Mouse (Mus musculus) hindbrain, embryonic 13.5 days (tissue): Measurements from ENCODE around the gene Ptprcap. TPM values are rescaled to one million over a fixed set of nuclear protein-coding genes. Genes with fewer than 3 reads are reported as not detected.

ENCODE experiments used
- ATAC-seq: fragments of 200-750 bp; cut with Nextera tagmentation; 2 replicates; pipeline ENCODE4 v1.8.0; 2017; ENCODE audit warnings: moderate TSS enrichment; ENCODE audit not compliant: low FRiP score
- H3K27ac ChIP-seq: fragments of 300-500 bp; sonication (generic); 2 replicates; pipeline ENCODE4 v1.5.1; 2015; ENCODE audit warnings: inconsistent platforms, mild to moderate bottlenecking, moderate library complexity
- H3K27me3 ChIP-seq: fragments of 300-500 bp; sonication (generic); 2 replicates; pipeline ENCODE4 v1.6.1; 2015; ENCODE audit warnings: mild to moderate bottlenecking, inconsistent platforms
- H3K36me3 ChIP-seq: fragments of 300-500 bp; sonication (generic); 2 replicates; pipeline ENCODE4 v1.6.1; 2015; ENCODE audit warnings: mild to moderate bottlenecking, inconsistent platforms
- H3K4me1 ChIP-seq: fragments of 300-500 bp; sonication (generic); replicated peaks from 2 replicates; pipeline ENCODE4 v1.6.1; 2015; ENCODE audit warnings: inconsistent platforms
- H3K4me2 ChIP-seq: fragments of 300-500 bp; sonication (generic); 2 replicates; pipeline ENCODE4 v1.6.1; 2015; ENCODE audit warnings: inconsistent platforms, mild to moderate bottlenecking, moderate library complexity
- H3K4me3 ChIP-seq: fragments of 300-500 bp; sonication (generic); 2 replicates; pipeline ENCODE4 v1.5.1; 2015; ENCODE audit warnings: mild to moderate bottlenecking, inconsistent platforms
- H3K9ac ChIP-seq: fragments of 300-500 bp; sonication (generic); 2 replicates; pipeline ENCODE4 v1.6.1; 2015; ENCODE audit warnings: mild to moderate bottlenecking, inconsistent platforms
- H3K9me3 ChIP-seq: fragments of 300-500 bp; sonication (generic); 2 replicates; pipeline ENCODE4 v1.6.1; 2016; ENCODE audit warnings: inconsistent platforms
- WGBS: fragments of 180-500 bp; shearing (Covaris S2); methylation state at CpG from one replicate; pipeline ENCODE4 v1.1.7; 2015; 5-methylcytosine and 5-hydroxymethylcytosine counted together
- polyA plus RNA-seq: library from polyadenylated mRNA; unstranded; fragments of >200 nt; fragmentation: Nextera tagmentation; extraction: Ambion mirVana; gene quantifications from 2 replicates; pipeline ENCODE4 v1.2.1, GENCODE M21; 2015

Ptprcap gene
- polyA plus RNA-seq, 1 experiment from 2014 or later = 0.66 TPM

- Histone ChIP-seq H3K4me1 (peaks cover 31% of the 10 kb centered on the region), H3K27me3 (no peaks in the 10 kb centered on the region), H3K4me3 (no peak overlapping the region), H3K4me2 (no peak overlapping the region), H3K9me3 (no peaks in the 10 kb centered on the region), H3K36me3 (peaks cover 62% of the 10 kb centered on the region), H3K27ac (no peak overlapping the region), H3K9ac (no peak overlapping the region)
- ATAC-seq = no peak
- WGBS = 80% methylated on average over 12 of the region's 12 CpGs
Measured at GRCm38 (mm10) chr19:4194776-4195650, 41.6 kb downstream of the Ptprcap start.

DNA sequence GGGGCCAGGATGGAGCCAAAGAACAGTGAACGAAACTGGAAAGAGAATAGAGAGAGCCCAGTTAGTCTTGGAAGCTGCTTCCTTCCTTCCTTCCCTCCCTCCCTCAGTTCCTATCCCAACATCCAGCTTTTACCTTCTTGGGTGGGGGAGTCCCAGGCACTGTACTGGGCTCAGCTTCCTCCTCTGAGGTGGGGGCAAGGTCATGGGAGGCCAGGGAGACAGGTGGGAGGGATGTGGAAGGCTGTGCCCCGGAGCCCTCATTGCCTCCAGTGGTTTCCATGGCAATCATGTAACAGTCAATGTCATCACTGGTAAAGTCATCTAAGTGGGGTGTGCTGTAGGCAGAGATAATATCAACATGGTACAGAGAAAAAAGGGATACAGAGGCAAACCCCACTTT lies 42.6 kb downstream of the Ptprcap start:
- H3K27me3 ChIP-seq = no peaks in the 10 kb centered on the region
- no peak for ATAC-seq
- no peaks in the 10 kb centered on the region for H3K9me3 ChIP-seq
- H3K9ac ChIP-seq = no peak overlapping the region
- H3K36me3 ChIP-seq = peaks cover 62% of the 10 kb centered on the region
- H3K27ac ChIP-seq = no peak overlapping the region
- no peak overlapping the region for H3K4me3 ChIP-seq
- H3K4me1 ChIP-seq = peaks cover 42% of the 10 kb centered on the region
- H3K4me2 ChIP-seq = no peak overlapping the region
- WGBS = 66% methylated on average over 2 of the region's 2 CpGs

DNA sequence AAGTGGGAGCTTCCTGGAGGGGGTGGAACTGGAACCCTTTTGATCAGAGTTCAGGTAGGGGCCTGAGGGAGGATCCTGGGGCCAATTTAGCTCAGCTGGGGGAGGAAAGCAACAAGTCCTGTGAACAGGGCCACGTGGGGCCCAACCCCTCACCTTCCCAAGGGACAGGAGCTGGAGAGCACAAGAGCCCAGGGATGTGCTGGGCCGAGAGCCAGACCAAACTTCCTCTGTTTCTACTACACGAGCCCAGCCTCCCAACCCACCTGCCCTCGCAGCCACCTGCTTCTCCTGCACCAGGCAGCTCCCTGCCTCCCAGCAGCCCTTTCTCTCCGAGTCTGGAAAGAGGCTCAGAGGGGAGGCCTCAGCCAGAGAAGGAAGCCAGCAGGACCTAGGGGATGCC lies 43.1 kb downstream of the Ptprcap start:
- no peak overlapping the region for H3K4me3 ChIP-seq
- 54% methylated on average over 5 of the region's 5 CpGs for WGBS
- H3K27ac ChIP-seq = no peak overlapping the region

DNA sequence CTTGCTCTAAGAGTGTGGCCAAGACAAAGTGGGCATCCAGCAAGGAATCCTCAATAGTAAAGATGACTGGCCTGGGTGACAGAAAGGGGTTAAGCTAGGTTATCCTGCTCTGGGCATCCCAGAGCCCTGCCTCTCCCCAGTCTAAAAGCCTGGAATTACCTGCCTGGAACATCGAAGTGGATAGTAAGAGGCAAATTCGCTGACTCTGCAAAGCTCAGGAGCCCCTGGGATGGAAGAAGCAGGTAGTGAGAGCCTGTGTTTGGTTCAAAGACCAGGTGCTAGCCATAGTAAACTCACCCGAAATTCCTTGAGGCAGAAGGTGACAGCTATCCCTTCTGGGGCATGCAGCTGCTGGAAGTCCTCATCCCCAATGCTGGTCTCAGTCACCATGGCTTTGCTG lies 43.8 kb downstream of the Ptprcap start:
- no peak for ATAC-seq
- H3K36me3 ChIP-seq = peaks cover 62% of the 10 kb centered on the region
- no peaks in the 10 kb centered on the region for H3K27me3 ChIP-seq
- H3K4me1 ChIP-seq = peaks cover 44% of the 10 kb centered on the region
- no peak overlapping the region for H3K27ac ChIP-seq
- H3K4me3 ChIP-seq = no peak overlapping the region
- no peak overlapping the region for H3K4me2 ChIP-seq
- H3K9me3 ChIP-seq = no peaks in the 10 kb centered on the region
- H3K9ac ChIP-seq = no peak overlapping the region
- WGBS = 72% methylated on average over 3 of the region's 3 CpGs

More for the DNA sequence above, 43.1 kb downstream of the Ptprcap start:
- Histone ChIP-seq H3K4me2 (no peak overlapping the region), H3K9me3 (no peaks in the 10 kb centered on the region), H3K27me3 (no peaks in the 10 kb centered on the region), H3K9ac (no peak overlapping the region), H3K36me3 (peaks cover 62% of the 10 kb centered on the region), H3K4me1 (peaks cover 40% of the 10 kb centered on the region)
- ATAC-seq = no peak

DNA sequence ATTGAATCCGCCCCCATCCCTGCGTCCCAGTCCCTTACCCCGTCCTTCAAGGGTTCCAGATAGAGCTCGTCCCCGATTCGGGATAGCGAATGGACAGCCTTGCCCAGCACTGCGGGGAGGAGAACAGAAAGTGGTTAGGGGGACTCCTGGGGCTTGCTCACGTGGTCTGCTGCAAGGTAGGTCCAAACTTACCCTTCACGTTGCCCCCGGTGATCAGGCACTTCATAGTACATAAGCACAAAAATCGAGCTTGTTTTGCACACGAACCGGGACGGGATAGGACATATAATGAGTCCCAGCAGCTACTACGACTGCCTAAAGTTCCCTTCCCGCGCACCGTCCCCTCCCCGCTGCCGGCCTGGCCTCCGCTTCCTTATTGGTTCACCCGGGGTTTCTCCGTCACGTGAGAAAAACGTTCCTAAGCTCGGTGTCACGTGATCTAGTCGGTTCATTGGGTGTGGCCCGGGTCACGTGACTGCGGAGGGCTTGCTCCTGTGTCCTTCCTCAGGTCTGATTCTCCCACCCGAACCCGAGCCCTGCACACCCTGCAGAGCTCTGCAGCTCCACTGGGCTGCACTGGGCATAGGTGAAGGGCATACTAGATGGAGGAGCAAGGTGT lies 48.0 kb downstream of the Ptprcap start, which contains the start of gene Rad9a:
Rad9a (minus strand) TSS at position 372 of the 619 bp plus-strand sequence.
- peak within 1 kb of the TSS; percentile 64 for H3K4me3 ChIP-seq
- H3K9ac ChIP-seq = peak within 1 kb of the TSS; percentile 84

DNA sequence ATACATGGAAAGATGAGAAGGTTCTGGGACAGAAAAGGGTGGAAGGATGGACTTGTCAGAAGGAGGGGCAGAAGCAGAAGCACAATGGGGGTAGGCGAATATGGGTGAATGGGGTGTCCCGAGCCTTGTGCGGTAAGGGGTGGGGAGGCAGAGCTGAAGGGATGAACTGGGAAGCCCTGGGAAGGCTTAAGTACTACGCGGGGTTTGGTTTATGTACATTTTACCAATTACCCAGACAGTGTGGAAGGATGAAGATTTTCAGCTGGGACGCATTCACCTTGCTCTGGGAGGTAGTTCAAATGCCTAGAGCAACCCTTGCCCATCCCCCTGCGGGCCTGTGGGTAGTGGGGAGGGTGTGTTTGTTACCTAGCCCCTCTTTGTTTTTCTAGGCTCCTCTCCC lies 48.7 kb downstream of the Ptprcap start:
- Histone ChIP-seq H3K27me3 (peaks cover 30% of the 10 kb centered on the region), H3K4me1 (peaks cover 23% of the 10 kb centered on the region), H3K36me3 (peaks cover 21% of the 10 kb centered on the region), H3K4me3 (peak overlapping the region; percentile 64), H3K9me3 (no peaks in the 10 kb centered on the region), H3K27ac (no peak overlapping the region), H3K9ac (peak overlapping the region; percentile 80), H3K4me2 (peak overlapping the region; percentile 94)
- ATAC-seq = peak; percentile 21; the same call in 1 of the 2 replicates
- 28% methylated on average over 7 of the region's 7 CpGs for WGBS

More for the DNA sequence above, 48.0 kb downstream of the Ptprcap start, which contains the start of gene Rad9a:
- H3K9me3 ChIP-seq = no peaks in the 10 kb centered on the region
- peaks cover 28% of the 10 kb centered on the region for H3K36me3 ChIP-seq
- peak within 1 kb of the TSS; percentile 56 for H3K27ac ChIP-seq
- H3K4me2 ChIP-seq = peak within 1 kb of the TSS; percentile 94
- ATAC-seq = peak; percentile 82
- H3K27me3 ChIP-seq = peaks cover 24% of the 10 kb centered on the region
- under 1% methylated on average over 34 of the region's 34 CpGs for WGBS
- peaks cover 23% of the 10 kb centered on the region for H3K4me1 ChIP-seq

- Histone ChIP-seq H3K4me3 (no peak overlapping the region), H3K4me1 (peaks cover 23% of the 10 kb centered on the region), H3K27me3 (peaks cover 35% of the 10 kb centered on the region), H3K27ac (no peak overlapping the region), H3K4me2 (0 out of 2 replicates have a peak overlapping the region, but pooled peaks have one; percentile 94), H3K36me3 (peaks cover 12% of the 10 kb centered on the region), H3K9ac (no peak overlapping the region), H3K9me3 (no peaks in the 10 kb centered on the region)
- no peak for ATAC-seq
- 78% methylated on average over 3 of the region's 3 CpGs for WGBS
Measured at GRCm38 (mm10) chr19:4203148-4203547, 49.7 kb downstream of the Ptprcap start.

GRCm38 (mm10) chr19:4203604-4204326 lies 50.4 kb downstream of the Ptprcap start:
- Histone ChIP-seq H3K4me1 (peaks cover 23% of the 10 kb centered on the region), H3K4me3 (no peak overlapping the region), H3K4me2 (no peak overlapping the region), H3K9ac (peak overlapping the region; percentile 19; the same call in 1 of the 2 replicates), H3K27ac (no peak overlapping the region; the same call in 1 of the 2 replicates), H3K36me3 (peaks cover 6% of the 10 kb centered on the region; the same call in 1 of the 2 replicates), H3K27me3 (peaks cover 41% of the 10 kb centered on the region), H3K9me3 (no peaks in the 10 kb centered on the region)
- ATAC-seq = no peak
- WGBS = 69% methylated on average over 13 of the region's 13 CpGs

DNA sequence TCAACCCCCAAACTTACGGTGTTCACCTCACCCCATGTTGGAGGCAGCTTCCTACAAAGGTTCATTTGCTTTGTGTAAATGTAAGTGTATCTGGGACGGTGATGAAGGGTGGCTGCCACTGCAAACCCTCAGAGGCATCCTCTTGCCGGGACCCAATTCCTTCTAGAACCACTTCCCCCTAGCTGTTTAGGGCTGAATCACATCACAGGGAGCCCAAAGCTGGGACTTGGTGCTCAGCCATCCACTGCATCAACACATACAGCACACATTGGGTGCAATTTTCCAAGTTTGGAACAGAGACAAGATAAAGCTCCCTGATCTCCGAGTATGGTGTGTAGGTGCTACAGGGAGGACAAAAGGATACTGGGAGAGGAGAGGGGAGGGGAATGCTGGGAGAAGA lies 51.5 kb downstream of the Ptprcap start:
- no peak for ATAC-seq
- 69% methylated on average over 3 of the region's 4 CpGs for WGBS
- H3K27ac ChIP-seq = no peak overlapping the region

More for the DNA sequence above, 51.5 kb downstream of the Ptprcap start:
- Histone ChIP-seq H3K4me2 (no peak overlapping the region), H3K4me3 (no peak overlapping the region), H3K4me1 (peaks cover 23% of the 10 kb centered on the region), H3K27me3 (peaks cover 43% of the 10 kb centered on the region), H3K9ac (no peak overlapping the region), H3K36me3 (no peaks in the 10 kb centered on the region), H3K9me3 (no peaks in the 10 kb centered on the region)

Other genes with a start within 250 kb of the Ptprcap start
- 15.0 and 15.8 TPM in 2 replicates for gene Tcirg1, start 246.5 kb upstream of the Ptprcap start, polyA plus RNA-seq
- 261 and 264 TPM in 2 replicates for gene Ndufs8, start 240.8 kb upstream of the Ptprcap start, polyA plus RNA-seq
- gene Aldh3b1, start 223.8 kb upstream of the Ptprcap start, polyA plus RNA-seq = 1.9 and 2.1 TPM in 2 replicates
- 10.1 and 13.2 TPM in 2 replicates for gene Unc93b1, start 218.4 kb upstream of the Ptprcap start, polyA plus RNA-seq
- not detected in 2 replicates for gene Aldh3b3, start 195.0 kb upstream of the Ptprcap start, polyA plus RNA-seq
- gene Aldh3b2, start 181.3 kb upstream of the Ptprcap start, polyA plus RNA-seq = 0.22 and 0.32 TPM in 2 replicates
- 2.3 TPM in 2 replicates for gene Acy3, start 167.0 kb upstream of the Ptprcap start, polyA plus RNA-seq
- 0.32 and 1.2 TPM in 2 replicates for gene Tbx10, start 160.9 kb upstream of the Ptprcap start, polyA plus RNA-seq
- 22.3 and 27.5 TPM in 2 replicates for gene Nudt8, start 153.0 kb upstream of the Ptprcap start, polyA plus RNA-seq
- gene Gm49405, start 153.0 kb upstream of the Ptprcap start, polyA plus RNA-seq = 5.2 and 5.3 TPM in 2 replicates
- 6.5 and 7.8 TPM in 2 replicates for gene Doc2g, start 150.3 kb upstream of the Ptprcap start, polyA plus RNA-seq
- gene Ndufv1, start 140.8 kb upstream of the Ptprcap start, polyA plus RNA-seq = 220 and 241 TPM in 2 replicates
- gene Gstp1, start 115.6 kb upstream of the Ptprcap start, polyA plus RNA-seq = 418 and 433 TPM in 2 replicates
- 1.4 and 4.4 TPM in 2 replicates for gene Gstp2, start 107.6 kb upstream of the Ptprcap start, polyA plus RNA-seq
- not detected in 2 replicates for gene Gstp3, start 94.0 kb upstream of the Ptprcap start, polyA plus RNA-seq
- not detected in 2 replicates for gene Cabp2, start 72.0 kb upstream of the Ptprcap start, polyA plus RNA-seq
- 79.8 and 81.0 TPM in 2 replicates for gene Cdk2ap2, start 56.4 kb upstream of the Ptprcap start, polyA plus RNA-seq
- 43.3 and 48.5 TPM in 2 replicates for gene Pitpnm1, start 53.6 kb upstream of the Ptprcap start, polyA plus RNA-seq
- 90.3 and 91.7 TPM in 2 replicates for gene Aip, start 27.7 kb upstream of the Ptprcap start, polyA plus RNA-seq
- gene Gpr152, start 13.8 kb upstream of the Ptprcap start, polyA plus RNA-seq = not detected in 2 replicates
- 0.29 and 0.30 TPM in 2 replicates for gene Cabp4, start 9.6 kb upstream of the Ptprcap start, polyA plus RNA-seq
- 128 and 130 TPM in 2 replicates for gene Coro1b, start 5.0 kb upstream of the Ptprcap start, polyA plus RNA-seq
- gene Rps6kb2, start 9.8 kb downstream of the Ptprcap start, polyA plus RNA-seq = 61.6 and 64.3 TPM in 2 replicates
- gene Carns1, start 21.9 kb downstream of the Ptprcap start, polyA plus RNA-seq = 5.1 and 5.6 TPM in 2 replicates
- 0.88 and 1.1 TPM in 2 replicates for gene Tbc1d10c, start 37.7 kb downstream of the Ptprcap start, polyA plus RNA-seq
- 609 and 611 TPM in 2 replicates for gene Ppp1ca, start 38.5 kb downstream of the Ptprcap start, polyA plus RNA-seq
- 20.4 and 24.6 TPM in 2 replicates for gene Rad9a, start 48.1 kb downstream of the Ptprcap start, polyA plus RNA-seq
- 0.58 and 1.0 TPM in 2 replicates for gene Clcf1, start 60.6 kb downstream of the Ptprcap start, polyA plus RNA-seq
- gene AC109138.7, start 60.8 kb downstream of the Ptprcap start, polyA plus RNA-seq = not detected in 2 replicates
- 19.7 and 20.2 TPM in 2 replicates for gene Pold4, start 78.3 kb downstream of the Ptprcap start, polyA plus RNA-seq
- gene Ssh3, start 115.6 kb downstream of the Ptprcap start, polyA plus RNA-seq = 10.4 and 10.6 TPM in 2 replicates
- 29.9 and 33.1 TPM in 2 replicates for gene Ankrd13d, start 129.5 kb downstream of the Ptprcap start, polyA plus RNA-seq
- 19.6 and 20.0 TPM in 2 replicates for gene Grk2, start 152.6 kb downstream of the Ptprcap start, polyA plus RNA-seq
- 34.6 and 36.3 TPM in 2 replicates for gene Kdm2a, start 244.7 kb downstream of the Ptprcap start, polyA plus RNA-seq